Mouse (Mus musculus) embryonic fibroblast, embryonic 13.5 days (primary cell): ENCODE results near the gene Gm13287. TPM values are rescaled to one million over a fixed set of nuclear protein-coding genes. Genes with fewer than 3 reads are reported as not detected.
A peak's percentile ranks its signal among the peaks of the same experiment; 100 is the strongest.
"Not testable (repeated sequence)": the region's sequence is repeated elsewhere in the genome, so short reads cannot be mapped to it uniquely, and the experiment has no call there.

Experiments used
- H3K27ac ChIP-seq: 2 replicates; pipeline ENCODE4 v1.5.1; 2012; ENCODE audit warnings: low read length, control low read depth, inconsistent platforms; ENCODE audit not compliant: insufficient read depth
- H3K4me1 ChIP-seq: 2 replicates; pipeline ENCODE4 v1.6.1; 2011; ENCODE audit warnings: low read length; ENCODE audit not compliant: control insufficient read depth, insufficient read depth
- H3K4me3 ChIP-seq: 2 replicates; pipeline ENCODE4 v1.5.1; 2011; ENCODE audit warnings: mild to moderate bottlenecking, control low read depth, low read length; ENCODE audit not compliant: insufficient read depth
- CTCF ChIP-seq: IDR thresholded peaks from 2 replicates; pipeline ENCODE4 v1.5.1; 2011; ENCODE audit warnings: mild to moderate bottlenecking, control low read depth, low read length, moderate library complexity, borderline replicate concordance; ENCODE audit not compliant: insufficient read depth
- POLR2A ChIP-seq: IDR thresholded peaks from 2 replicates; pipeline ENCODE4 v1.6.1; 2011; ENCODE audit warnings: low read depth, mild to moderate bottlenecking, control low read depth, low read length, moderate library complexity
- polyA plus RNA-seq: library from polyadenylated mRNA; stranded (reverse); fragments of >200 nt; gene quantifications from 2 replicates; pipeline ENCODE4 v1.2.4, GENCODE M21; 2011; ENCODE audit warnings: low read depth; ENCODE audit not compliant: missing spikeins, insufficient read length

Gm13287 gene
- polyA plus RNA-seq: 1.1 TPM in 1 of 2 replicates, not detected in the other

- H3K4me3 ChIP-seq, H3K4me1 ChIP-seq, H3K27ac ChIP-seq: not testable (repeated sequence)
Measured at GRCm38 (mm10) chr4:88802954-88803353, at the start of gene Gm13287. TSS of gene Gm13287 (plus strand) at chr4:88803254.

- H3K27ac ChIP-seq, H3K4me1 ChIP-seq, H3K4me3 ChIP-seq: not testable (repeated sequence)
Measured at GRCm38 (mm10) chr4:88754818-88755340, 48.2 kb upstream of the Gm13287 start, which contains the start of gene Gm13271. TSS of gene Gm13271 (plus strand) at chr4:88754868.

- not testable (repeated sequence) for H3K4me1 ChIP-seq
- Histone ChIP-seq H3K4me3 (peak overlapping the region; percentile 59), H3K27ac (peak overlapping the region; percentile 99)
- peak; percentile 67 for TF ChIP-seq POLR2A
Measured at GRCm38 (mm10) chr4:88756581-88757513, 46.2 kb upstream of the Gm13287 start.

GRCm38 (mm10) chr4:88757628-88758031, 45.4 kb upstream of the Gm13287 start:
- TF ChIP-seq POLR2A: peak; percentile 79
- peak; percentile 68 for TF ChIP-seq CTCF
- not testable (repeated sequence) for H3K4me1 ChIP-seq
- Histone ChIP-seq H3K27ac (0 out of 2 replicates have a peak overlapping the region, but pooled peaks have one; percentile 99), H3K4me3 (peak overlapping the region; percentile 59; the same call in 1 of the 2 replicates)

GRCm38 (mm10) chr4:88758751-88759150, 44.3 kb upstream of the Gm13287 start:
- H3K27ac ChIP-seq, H3K4me3 ChIP-seq, H3K4me1 ChIP-seq: not testable (repeated sequence)

GRCm38 (mm10) chr4:88759610-88760268, 43.3 kb upstream of the Gm13287 start, which contains the start of gene Gm13283:
TSS of gene Gm13283 (plus strand) at chr4:88760119.
- 0 out of 2 replicates have a peak, but pooled peaks have one; percentile 17 for TF ChIP-seq POLR2A
- H3K4me1 ChIP-seq: not testable (repeated sequence)
- Histone ChIP-seq H3K27ac (peak within 1 kb of the TSS; percentile 73; the same call in 1 of the 2 replicates), H3K4me3 (peak within 1 kb of the TSS; percentile 27; the same call in 1 of the 2 replicates)

- H3K27ac ChIP-seq: peak overlapping the region; percentile 73; the same call in 1 of the 2 replicates
Measured at GRCm38 (mm10) chr4:88760431-88760830, 42.6 kb upstream of the Gm13287 start.

GRCm38 (mm10) chr4:88761776-88762175, 41.3 kb upstream of the Gm13287 start:
- H3K4me3 ChIP-seq, H3K4me1 ChIP-seq, H3K27ac ChIP-seq: not testable (repeated sequence)

More at GRCm38 (mm10) chr4:88760431-88760830, 42.6 kb upstream of the Gm13287 start:
- TF ChIP-seq POLR2A (peak; percentile 77), CTCF (0 out of 2 replicates have a peak, but pooled peaks have one; percentile 46)
- peak overlapping the region; percentile 27; the same call in 1 of the 2 replicates for H3K4me3 ChIP-seq
- H3K4me1 ChIP-seq: not testable (repeated sequence)

GRCm38 (mm10) chr4:88762341-88762740, 40.7 kb upstream of the Gm13287 start:
- H3K27ac ChIP-seq, H3K4me3 ChIP-seq, H3K4me1 ChIP-seq: not testable (repeated sequence)

- H3K4me3 ChIP-seq: peak overlapping the region; percentile 19; the same call in 1 of the 2 replicates
- peak overlapping the region; percentile 58; the same call in 1 of the 2 replicates for H3K27ac ChIP-seq
- TF ChIP-seq POLR2A: peak; percentile 65
- TF ChIP-seq CTCF: 0 out of 2 replicates have a peak, but pooled peaks have one; percentile 7
- not testable (repeated sequence) for H3K4me1 ChIP-seq
Measured at GRCm38 (mm10) chr4:88763384-88764018, 39.6 kb upstream of the Gm13287 start.

GRCm38 (mm10) chr4:88773534-88773933, 29.5 kb upstream of the Gm13287 start, which contains the start of gene Gm13290:
TSS of gene Gm13290 (plus strand) at chr4:88773834.
- not testable (repeated sequence) for H3K27ac ChIP-seq, H3K4me1 ChIP-seq, H3K4me3 ChIP-seq

GRCm38 (mm10) chr4:88776622-88777021, 26.4 kb upstream of the Gm13287 start, which contains the start of gene Gm13289:
TSS of gene Gm13289 (plus strand) at chr4:88776922.
- H3K4me1 ChIP-seq, H3K27ac ChIP-seq, H3K4me3 ChIP-seq: not testable (repeated sequence)

- not testable (repeated sequence) for H3K4me3 ChIP-seq, H3K27ac ChIP-seq, H3K4me1 ChIP-seq
Measured at GRCm38 (mm10) chr4:88779550-88779949, 23.5 kb upstream of the Gm13287 start, which contains the start of gene Gm13272. TSS of gene Gm13272 (plus strand) at chr4:88779850.

GRCm38 (mm10) chr4:88780320-88780719, 22.7 kb upstream of the Gm13287 start:
- H3K4me3 ChIP-seq, H3K27ac ChIP-seq, H3K4me1 ChIP-seq: not testable (repeated sequence)
